Mouse (Mus musculus) liver, adult 2 months (tissue): ENCODE results near the gene Rps25. TPM values are rescaled to one million over a fixed set of nuclear protein-coding genes. Genes with fewer than 3 reads are reported as not detected.
A peak's percentile ranks its signal among the peaks of the same experiment; 100 is the strongest.

Source experiments
- DNase-seq: peaks from one replicate; pipeline ENCODE4 v3.0.0-alpha.2; 2011; ENCODE audit warnings: low read depth, low spot score; ENCODE audit errors: extremely low read depth
- H3K27ac ChIP-seq: fragments of 200-500 bp; replicated peaks from 2 replicates; pipeline ENCODE4 v1.5.1; 2012; ENCODE audit warnings: low read depth, mild to moderate bottlenecking, control low read depth, inconsistent platforms, low read length; ENCODE audit not compliant: insufficient read depth
- H3K27me3 ChIP-seq: fragments of 200-500 bp; 2 replicates; pipeline ENCODE4 v1.6.1; 2012; ENCODE audit warnings: mild to moderate bottlenecking, moderate library complexity, low read length, inconsistent platforms; ENCODE audit not compliant: control insufficient read depth, insufficient read depth
- H3K36me3 ChIP-seq: fragments of 200-500 bp; 2 replicates; pipeline ENCODE4 v1.6.1; 2012; ENCODE audit warnings: low read length, inconsistent platforms; ENCODE audit not compliant: control insufficient read depth, insufficient read depth
- H3K4me1 ChIP-seq: fragments of 200-500 bp; 2 replicates; pipeline ENCODE4 v1.6.1; 2011; ENCODE audit warnings: low read length; ENCODE audit not compliant: control insufficient read depth, insufficient read depth
- H3K4me3 ChIP-seq: fragments of 200-500 bp; 2 replicates; pipeline ENCODE4 v1.5.1; 2011; ENCODE audit warnings: low read depth, mild to moderate bottlenecking, control low read depth, low read length, moderate library complexity; ENCODE audit not compliant: insufficient read depth
- H3K79me2 ChIP-seq: fragments of 200-500 bp; 2 replicates; pipeline ENCODE4 v1.6.1; 2012; ENCODE audit warnings: inconsistent platforms, mild to moderate bottlenecking, low read length, moderate library complexity; ENCODE audit not compliant: control insufficient read depth, insufficient read depth
- H3K9ac ChIP-seq: fragments of 200-500 bp; 2 replicates; pipeline ENCODE4 v1.6.1; 2012; ENCODE audit warnings: low read depth, mild to moderate bottlenecking, control low read depth, inconsistent platforms, low read length
- CTCF ChIP-seq: fragments of 200-500 bp; IDR thresholded peaks from 2 replicates; pipeline ENCODE4 v1.5.1; 2011; ENCODE audit warnings: low read depth, low read length, control low read depth
- POLR2A ChIP-seq: fragments of 200-500 bp; IDR thresholded peaks from 2 replicates; pipeline ENCODE4 v1.6.1; 2011; ENCODE audit warnings: low read length, control low read depth; ENCODE audit not compliant: insufficient read depth; ENCODE audit errors: extremely low read depth
- WGBS: fragments of 180-500 bp; shearing (Covaris S2); methylation state at CpG from one replicate; pipeline ENCODE4 v1.1.7; 2018; 5-methylcytosine and 5-hydroxymethylcytosine counted together
- polyA plus RNA-seq: library from polyadenylated mRNA; depleted of rRNA; stranded (reverse); fragments of >200 nt; gene quantifications from 2 replicates; pipeline ENCODE4 v1.2.3, GENCODE M21; 2012; rRNA removed
- total RNA-seq: library from RNA; depleted of rRNA; stranded (reverse); fragments of >200 nt; gene quantifications from 2 replicates; pipeline ENCODE4 v1.2.3, GENCODE M21; 2014; rRNA removed

Rps25 gene
- total and polyA plus RNA-seq, 2 experiments, result 82.7 to 516 TPM

DNA sequence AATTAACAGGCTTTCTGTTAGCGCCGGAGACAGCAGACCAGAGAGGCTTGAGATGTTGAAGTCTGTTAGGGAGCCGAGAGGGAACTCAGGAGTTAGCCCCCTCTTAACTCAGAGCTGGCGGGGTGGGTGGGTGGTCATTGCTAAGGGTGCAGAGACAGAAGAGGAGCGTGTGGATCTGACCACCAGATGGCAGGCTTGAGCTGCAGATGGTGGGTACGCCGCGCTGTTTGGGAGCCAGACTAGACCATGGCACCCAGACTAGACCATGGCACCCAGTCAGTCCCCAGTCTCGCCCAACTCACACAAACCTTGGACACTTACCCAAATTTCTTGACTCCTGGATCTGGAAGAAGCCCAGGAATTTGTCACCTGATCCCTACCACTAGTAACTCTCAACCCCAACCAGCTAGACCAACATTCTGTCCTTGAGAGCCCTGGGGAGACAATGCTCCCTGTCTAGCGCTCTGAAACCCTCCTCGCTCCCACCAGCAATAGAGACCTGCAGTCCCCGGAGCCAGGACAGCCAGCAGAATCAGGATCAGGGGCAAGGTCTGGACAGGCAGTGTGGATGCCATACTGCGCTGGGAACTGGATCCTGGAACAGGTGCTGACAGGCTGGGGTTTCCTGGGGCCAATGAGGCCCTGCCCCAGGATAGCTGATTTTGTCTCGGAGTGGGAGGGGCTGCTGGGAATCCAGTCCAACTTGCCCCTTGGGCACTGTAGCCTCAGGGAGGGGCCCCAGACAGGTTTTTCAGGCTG, 47.4 kb downstream of the Rps25 start:
- WGBS, result 16% methylated on average over 14 of the region's 14 CpGs
- TF ChIP-seq POLR2A, result no peak
- peak; percentile 99 for TF ChIP-seq CTCF
- H3K9ac ChIP-seq, result no peak overlapping the region
- no peak overlapping the region for H3K4me3 ChIP-seq
- H3K36me3 ChIP-seq, result no peaks in the 10 kb centered on the region
- H3K27ac ChIP-seq, result no peak overlapping the region
- no peaks in the 10 kb centered on the region for H3K79me2 ChIP-seq
- no peaks in the 10 kb centered on the region for H3K27me3 ChIP-seq
- DNase-seq, result peak; percentile 45
- no peaks in the 10 kb centered on the region for H3K4me1 ChIP-seq

GRCm38 (mm10) chr9:44454891-44455220, 47.9 kb downstream of the Rps25 start, which contains the start of gene Upk2:
TSS of gene Upk2 (minus strand) at chr9:44454976.
- no peak for TF ChIP-seq CTCF
- no peak for TF ChIP-seq POLR2A
- H3K4me3 ChIP-seq, result no peak within 1 kb of the TSS
- DNase-seq, result no peak
- no peaks in the 10 kb centered on the region for H3K27me3 ChIP-seq
- no peak within 1 kb of the TSS for H3K9ac ChIP-seq
- no peaks in the 10 kb centered on the region for H3K79me2 ChIP-seq
- H3K4me1 ChIP-seq, result no peaks in the 10 kb centered on the region
- H3K27ac ChIP-seq, result no peak within 1 kb of the TSS
- WGBS, result 58% methylated on average over 4 of the region's 4 CpGs
- no peaks in the 10 kb centered on the region for H3K36me3 ChIP-seq

DNA sequence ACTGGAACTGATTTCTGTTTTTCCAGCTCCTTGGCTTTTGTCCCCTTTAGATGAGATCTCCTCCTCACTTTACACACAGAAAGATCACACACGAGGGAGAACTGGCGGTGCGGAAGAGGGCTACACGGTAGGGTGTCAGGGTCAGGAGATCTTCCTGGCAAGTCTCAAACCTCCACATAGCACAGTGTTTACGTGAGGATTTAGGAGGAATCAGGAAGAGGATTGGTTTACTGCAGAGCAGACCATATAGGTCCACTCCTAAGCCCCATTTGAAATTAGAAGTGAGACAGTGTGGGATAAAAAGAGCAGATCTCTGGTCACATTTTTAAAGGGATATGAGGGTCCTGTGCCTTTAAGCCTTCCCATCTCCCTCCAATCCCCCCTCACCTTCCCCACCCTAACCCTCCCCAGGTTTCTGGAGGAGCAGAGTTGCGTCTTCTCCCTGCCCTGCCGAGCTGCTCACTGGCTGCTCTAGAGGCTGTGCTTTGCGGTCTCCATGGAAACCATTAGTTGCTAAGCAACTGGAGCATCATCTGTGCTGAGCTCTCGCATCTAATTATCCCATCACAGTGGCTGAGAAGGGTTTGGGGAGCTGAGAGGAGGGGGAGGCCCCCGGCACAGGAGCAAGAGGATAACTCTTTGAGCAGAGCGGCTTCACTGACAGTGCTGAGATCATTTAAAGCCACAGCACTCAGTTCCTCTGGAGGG, 50.2 kb downstream of the Rps25 start:
- H3K4me1 ChIP-seq, result no peaks in the 10 kb centered on the region
- no peak overlapping the region for H3K9ac ChIP-seq
- no peaks in the 10 kb centered on the region for H3K79me2 ChIP-seq
- H3K27me3 ChIP-seq, result no peaks in the 10 kb centered on the region
- H3K36me3 ChIP-seq, result no peaks in the 10 kb centered on the region
- DNase-seq, result no peak
- no peak for TF ChIP-seq CTCF
- TF ChIP-seq POLR2A, result no peak
- no peak overlapping the region for H3K27ac ChIP-seq
- no peak overlapping the region for H3K4me3 ChIP-seq
- WGBS, result 35% methylated on average over 11 of the region's 11 CpGs

Other genes starting within 250 kb of the Rps25 start
- gene Cbl, start 173.1 kb upstream of the Rps25 start, total RNA-seq, result 2.8 and 4.3 TPM in 2 replicates
- gene Cbl, start 173.1 kb upstream of the Rps25 start, polyA plus RNA-seq, result 1.8 and 2.4 TPM in 2 replicates
- not detected in 2 replicates for gene Ccdc153, start 166.5 kb upstream of the Rps25 start, total RNA-seq
- gene Ccdc153, start 166.5 kb upstream of the Rps25 start, polyA plus RNA-seq, result not detected in 2 replicates
- gene Pdzd3, start 155.7 kb upstream of the Rps25 start, total RNA-seq, result not detected in 2 replicates
- not detected in 2 replicates for gene Pdzd3, start 155.7 kb upstream of the Rps25 start, polyA plus RNA-seq
- gene Nlrx1, start 138.5 kb upstream of the Rps25 start, total RNA-seq, result 3.5 and 5.6 TPM in 2 replicates
- 8.6 and 10.0 TPM in 2 replicates for gene Nlrx1, start 138.5 kb upstream of the Rps25 start, polyA plus RNA-seq
- not detected in 2 replicates for gene Abcg4, start 118.5 kb upstream of the Rps25 start, total RNA-seq
- 0.11 TPM in 1 of 2 replicates, not detected in the other for gene Abcg4, start 118.5 kb upstream of the Rps25 start, polyA plus RNA-seq
- 7.4 and 7.6 TPM in 2 replicates for gene Hinfp, start 101.5 kb upstream of the Rps25 start, total RNA-seq
- 10.6 and 16.9 TPM in 2 replicates for gene Hinfp, start 101.5 kb upstream of the Rps25 start, polyA plus RNA-seq
- 5.2 and 7.9 TPM in 2 replicates for gene C2cd2l, start 86.9 kb upstream of the Rps25 start, total RNA-seq
- gene C2cd2l, start 86.9 kb upstream of the Rps25 start, polyA plus RNA-seq, result 60.1 and 60.9 TPM in 2 replicates
- 8.7 and 13.1 TPM in 2 replicates for gene Dpagt1, start 81.1 kb upstream of the Rps25 start, total RNA-seq
- gene Dpagt1, start 81.1 kb upstream of the Rps25 start, polyA plus RNA-seq, result 57.4 and 71.7 TPM in 2 replicates
- gene H2afx, start 72.4 kb upstream of the Rps25 start, total RNA-seq, result 5.6 and 11.2 TPM in 2 replicates
- 22.5 and 23.6 TPM in 2 replicates for gene H2afx, start 72.4 kb upstream of the Rps25 start, polyA plus RNA-seq
- 61.3 and 67.7 TPM in 2 replicates for gene Hmbs, start 62.9 kb upstream of the Rps25 start, total RNA-seq
- 58.8 and 61.4 TPM in 2 replicates for gene Hmbs, start 62.9 kb upstream of the Rps25 start, polyA plus RNA-seq
- 14.5 and 22.0 TPM in 2 replicates for gene Vps11, start 45.5 kb upstream of the Rps25 start, total RNA-seq
- gene Vps11, start 45.5 kb upstream of the Rps25 start, polyA plus RNA-seq, result 15.9 and 17.0 TPM in 2 replicates
- gene Hyou1, start 27.6 kb upstream of the Rps25 start, total RNA-seq, result 87.8 and 131 TPM in 2 replicates
- gene Hyou1, start 27.6 kb upstream of the Rps25 start, polyA plus RNA-seq, result 75.0 and 111 TPM in 2 replicates
- 250 and 307 TPM in 2 replicates for gene Slc37a4, start 10.3 kb upstream of the Rps25 start, total RNA-seq
- gene Slc37a4, start 10.3 kb upstream of the Rps25 start, polyA plus RNA-seq, result 153 and 185 TPM in 2 replicates
- gene Trappc4, start 461 bp downstream of the Rps25 start, total RNA-seq, result 31.0 and 35.0 TPM in 2 replicates
- gene Trappc4, start 461 bp downstream of the Rps25 start, polyA plus RNA-seq, result 28.0 and 30.7 TPM in 2 replicates
- 8.8 and 10.2 TPM in 2 replicates for gene Ccdc84, start 11.4 kb downstream of the Rps25 start, total RNA-seq
- gene Ccdc84, start 11.4 kb downstream of the Rps25 start, polyA plus RNA-seq, result 14.7 and 22.0 TPM in 2 replicates
- gene Foxr1, start 34.0 kb downstream of the Rps25 start, total RNA-seq, result not detected in 2 replicates
- gene Foxr1, start 34.0 kb downstream of the Rps25 start, polyA plus RNA-seq, result not detected in 2 replicates
- gene Upk2, start 47.8 kb downstream of the Rps25 start, total RNA-seq, result not detected in 2 replicates
- not detected in 2 replicates for gene Upk2, start 47.8 kb downstream of the Rps25 start, polyA plus RNA-seq
- 5.4 and 5.9 TPM in 2 replicates for gene Bcl9l, start 75.7 kb downstream of the Rps25 start, total RNA-seq
- gene Bcl9l, start 75.7 kb downstream of the Rps25 start, polyA plus RNA-seq, result 26.0 and 27.9 TPM in 2 replicates
- 0.18 and 0.20 TPM in 2 replicates for gene Cxcr5, start 154.7 kb downstream of the Rps25 start, total RNA-seq
- gene Cxcr5, start 154.7 kb downstream of the Rps25 start, polyA plus RNA-seq, result 0.24 and 1.4 TPM in 2 replicates
- gene Ddx6, start 197.8 kb downstream of the Rps25 start, total RNA-seq, result 58.4 and 58.7 TPM in 2 replicates
- gene Ddx6, start 197.8 kb downstream of the Rps25 start, polyA plus RNA-seq, result 8.4 and 8.8 TPM in 2 replicates